Mouse (Mus musculus) urinary bladder, postnatal 14 days (tissue): ENCODE data around the gene Elfn2.

Experiments
- DNase-seq: peaks from one replicate; pipeline ENCODE4 v3.0.0; 2021; ENCODE audit warnings: low spot score

Elfn2 gene

DNA sequence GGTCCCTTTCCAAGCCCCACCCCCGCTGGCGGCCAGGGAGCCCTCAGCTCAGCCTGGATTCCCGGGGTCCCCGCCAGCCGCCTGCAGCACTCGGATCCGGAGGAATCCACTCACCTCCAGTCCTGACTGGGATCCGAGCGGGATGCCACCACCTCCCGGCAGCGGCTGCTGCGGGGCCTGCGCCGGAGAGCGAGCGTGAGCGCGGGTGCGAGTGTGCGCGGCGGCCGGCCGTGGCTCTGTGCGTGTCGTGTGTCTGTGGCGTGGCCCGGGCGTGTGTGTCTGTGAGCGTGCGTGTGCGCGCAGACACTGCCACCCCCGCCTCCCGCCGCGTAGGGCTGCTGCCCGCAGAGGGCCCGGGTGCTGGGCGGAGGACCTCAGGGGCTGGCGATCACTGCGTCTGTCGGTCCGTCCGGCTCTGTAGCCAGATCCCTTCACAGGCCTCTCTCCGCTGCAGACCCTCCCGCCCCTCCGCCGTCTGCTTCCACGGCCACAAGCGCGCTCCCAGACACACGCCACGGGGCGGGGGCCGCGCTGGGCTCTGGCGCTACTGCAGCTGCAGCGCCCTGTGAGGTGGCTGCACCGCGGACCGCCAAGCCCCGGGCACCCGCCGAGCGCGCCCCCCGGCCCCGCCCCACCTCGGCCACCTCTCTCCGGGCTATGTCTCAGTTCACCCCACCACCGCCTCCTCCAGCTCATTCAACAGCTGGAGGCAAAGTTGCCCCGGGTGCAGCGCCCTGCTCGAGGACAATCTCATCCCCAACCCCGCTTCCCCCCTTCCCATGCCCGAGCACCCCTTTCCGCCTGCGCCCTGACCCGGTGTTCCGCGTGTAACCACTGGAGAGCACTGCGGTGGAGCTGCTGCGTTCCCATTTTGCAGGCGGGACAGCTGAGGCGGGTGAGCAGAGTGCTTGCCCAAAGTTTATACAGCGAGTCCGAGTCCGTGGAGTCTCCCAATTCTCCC lies at the start of gene Elfn2:
Gene Elfn2, minus strand, starts transcription at position 482 of the 961 bp plus-strand sequence.
- DNase-seq: no peak

- DNase-seq: no peak
Measured at GRCm38 (mm10) chr15:78763704-78764103, 45.1 kb upstream of the Elfn2 start.

- no peak for DNase-seq
Measured at GRCm38 (mm10) chr15:78763210-78763609, 44.6 kb upstream of the Elfn2 start.

GRCm38 (mm10) chr15:78761112-78761511 lies 42.5 kb upstream of the Elfn2 start:
- no peak for DNase-seq

DNA sequence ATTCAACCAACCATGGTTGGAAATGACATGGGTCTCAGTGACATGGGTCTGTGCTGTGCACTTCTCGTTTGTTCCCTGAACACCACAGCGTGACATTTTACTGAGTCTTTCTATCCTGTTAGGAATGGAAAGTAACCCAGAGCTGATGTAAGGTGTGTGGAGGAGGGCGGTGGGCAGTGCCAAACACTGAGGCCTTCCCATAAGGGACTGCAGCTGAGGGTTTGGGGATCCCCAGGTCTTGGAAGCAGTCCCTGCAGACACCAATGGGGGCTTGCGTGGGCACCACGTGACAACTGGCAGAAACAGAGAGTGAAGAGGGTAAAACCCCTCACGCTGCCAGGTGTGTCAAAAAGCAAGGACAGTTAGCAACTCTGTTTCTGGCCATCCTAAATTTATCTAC lies 39.6 kb upstream of the Elfn2 start:
- DNase-seq: no peak

GRCm38 (mm10) chr15:78755966-78756725 lies 37.6 kb upstream of the Elfn2 start:
- no peak for DNase-seq

DNA sequence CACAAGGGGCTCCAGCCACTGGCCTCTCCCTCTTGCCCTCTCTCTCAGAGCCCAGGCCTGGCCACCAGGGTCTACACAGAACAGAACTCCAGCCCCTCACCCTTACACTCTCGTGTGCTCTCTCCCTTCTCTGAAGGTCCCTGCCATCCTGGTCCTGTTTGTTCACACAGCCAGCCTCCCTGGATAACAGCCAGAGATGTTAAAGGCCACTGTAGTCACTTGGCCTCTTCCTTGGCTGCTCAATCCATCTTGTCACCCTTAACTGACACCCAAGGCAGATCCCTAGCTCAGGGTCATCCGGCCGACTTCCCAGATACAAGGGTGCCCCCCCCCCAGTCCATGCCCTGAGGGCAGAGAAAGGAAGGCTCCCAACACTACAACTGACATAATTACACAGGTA lies 36.7 kb upstream of the Elfn2 start:
- DNase-seq: no peak

- DNase-seq: no peak
Measured at GRCm38 (mm10) chr15:78754144-78754543, 35.6 kb upstream of the Elfn2 start.

GRCm38 (mm10) chr15:78752991-78753390 lies 34.4 kb upstream of the Elfn2 start:
- DNase-seq: no peak

GRCm38 (mm10) chr15:78750608-78751350 lies 32.2 kb upstream of the Elfn2 start:
- no peak for DNase-seq

GRCm38 (mm10) chr15:78749855-78750254 lies 31.3 kb upstream of the Elfn2 start:
- DNase-seq: no peak

GRCm38 (mm10) chr15:78744206-78744605 lies 25.6 kb upstream of the Elfn2 start:
- peak; percentile 62 for DNase-seq

DNA sequence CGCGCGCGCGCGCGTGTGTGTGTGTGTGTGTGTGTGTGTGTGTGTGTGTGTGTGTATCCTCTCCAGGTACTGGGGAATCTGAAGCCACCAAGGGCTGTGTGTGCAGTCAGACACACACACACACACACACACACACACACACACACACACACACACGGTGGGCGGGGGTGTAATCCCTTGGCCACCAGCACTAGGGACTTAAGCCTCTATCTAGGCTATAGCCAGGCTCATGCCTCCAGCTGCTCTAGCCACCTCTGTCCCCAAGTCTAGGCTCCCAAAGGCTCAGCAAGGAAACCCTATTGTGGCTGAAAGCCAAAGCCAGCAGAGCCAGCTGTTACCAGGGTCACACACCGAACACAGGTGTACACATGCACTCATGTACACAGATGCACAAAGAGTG lies 24.3 kb upstream of the Elfn2 start:
- DNase-seq: no peak

- DNase-seq: no peak
Measured at GRCm38 (mm10) chr15:78740662-78741061, 22.1 kb upstream of the Elfn2 start.

DNA sequence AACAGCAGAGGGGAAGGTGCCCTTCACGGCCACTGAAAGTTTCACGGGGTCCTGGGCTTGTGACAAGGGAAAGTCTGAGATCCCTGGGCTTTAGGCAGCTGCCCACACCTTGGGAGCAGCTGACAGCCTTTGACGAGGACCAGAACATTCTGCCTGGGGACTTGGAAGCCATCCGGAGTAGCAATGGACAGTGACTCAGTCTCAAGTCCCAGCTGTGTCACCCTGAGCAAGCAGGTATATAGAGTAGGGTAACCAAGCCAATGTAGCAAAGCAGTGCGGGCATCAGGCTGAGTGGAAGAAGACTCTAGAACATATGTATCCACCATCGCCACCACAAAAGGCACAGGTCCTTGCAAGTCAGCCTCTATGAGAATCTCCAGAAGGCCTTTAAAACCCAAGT lies 18.6 kb upstream of the Elfn2 start:
- DNase-seq: no peak

DNA sequence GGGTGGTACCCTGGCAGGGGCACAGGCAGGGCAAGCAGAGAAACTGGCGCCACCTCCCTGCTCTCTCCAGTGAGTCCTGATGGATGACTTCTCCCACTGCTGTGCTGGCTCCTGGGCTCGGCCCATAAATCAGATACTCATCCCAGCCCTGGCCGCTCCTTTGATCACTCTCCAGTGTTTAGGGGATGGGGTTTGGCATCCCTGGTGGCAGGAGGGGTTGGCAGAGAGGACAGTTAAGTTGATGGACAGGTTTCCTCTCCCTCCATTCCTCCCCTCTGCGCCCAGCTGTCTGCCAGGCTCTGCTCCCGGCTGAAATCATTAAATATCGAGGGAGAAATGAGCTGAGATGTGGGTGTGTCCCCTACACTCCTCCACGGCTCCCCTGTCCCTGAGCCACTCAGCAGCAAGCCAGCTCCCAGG lies 18.1 kb upstream of the Elfn2 start:
- DNase-seq: no peak

DNA sequence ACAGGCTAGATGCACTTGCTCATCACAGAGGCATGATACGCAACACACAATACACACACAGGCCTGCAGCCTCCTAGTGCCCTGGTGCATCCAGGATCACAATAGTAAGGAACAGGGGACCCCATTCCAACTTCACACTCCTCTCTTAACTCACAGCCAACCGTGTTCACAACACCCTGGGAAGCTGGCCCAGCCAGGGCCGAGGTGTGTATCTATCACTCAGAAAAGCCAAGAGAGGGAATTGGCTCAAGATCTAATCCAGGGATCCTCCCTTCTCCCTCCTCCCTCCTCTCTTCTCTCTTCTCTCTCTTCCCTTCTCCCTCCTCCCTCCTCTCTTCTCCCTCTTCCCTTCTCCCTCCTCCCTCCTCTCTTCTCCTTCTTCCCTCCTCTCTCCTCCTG lies 17.6 kb upstream of the Elfn2 start:
- DNase-seq: no peak

GRCm38 (mm10) chr15:78735431-78736180 lies 17.0 kb upstream of the Elfn2 start:
- DNase-seq: no peak

DNA sequence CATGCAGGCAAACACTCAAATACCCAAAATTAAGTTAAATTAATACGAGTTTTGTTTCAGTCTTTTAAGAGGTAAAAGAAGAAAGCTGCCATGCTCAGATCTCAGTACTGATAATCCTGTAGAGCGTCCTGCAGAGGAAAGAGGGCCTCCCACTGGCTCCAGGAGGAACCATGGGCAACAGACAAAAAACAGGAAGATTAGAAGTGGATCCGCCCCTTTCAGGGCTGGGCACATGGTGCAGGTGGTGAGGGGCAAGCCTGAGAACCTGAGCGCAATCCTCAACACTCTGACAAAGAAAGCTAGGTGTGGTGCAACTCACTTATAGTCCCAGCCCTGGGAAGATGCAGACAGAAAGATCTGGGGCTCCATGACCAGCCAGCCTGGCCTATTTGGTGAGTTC lies 13.3 kb upstream of the Elfn2 start:
- no peak for DNase-seq

GRCm38 (mm10) chr15:78730315-78731049 lies 11.9 kb upstream of the Elfn2 start:
- no peak for DNase-seq

DNA sequence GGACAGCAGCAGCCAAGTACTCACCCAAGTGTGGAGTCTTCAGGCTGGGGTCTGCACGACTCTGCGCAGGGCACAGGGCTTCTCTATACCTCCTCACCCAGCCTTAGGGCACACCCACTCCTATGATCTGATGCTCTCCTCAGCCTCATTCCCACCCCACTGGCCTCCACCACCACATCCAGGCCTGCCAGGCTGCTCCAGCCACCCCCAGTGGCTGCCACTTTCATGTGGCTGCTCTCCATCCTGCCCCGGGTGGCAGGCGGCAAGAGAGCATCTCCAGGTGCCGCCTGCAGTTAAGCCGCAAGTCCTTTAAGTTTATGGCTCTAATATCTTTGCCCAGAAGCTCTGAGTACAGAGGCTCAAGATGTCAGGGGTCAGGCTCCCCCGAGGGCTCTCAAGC lies 8.1 kb upstream of the Elfn2 start:
- no peak for DNase-seq
